Mouse (Mus musculus) layer of hippocampus, adult 18-20 months (tissue): ENCODE results near the gene Kdm2a. TPM values are rescaled to one million over a fixed set of nuclear protein-coding genes. Genes with fewer than 3 reads are reported as not detected.

Source experiments
- DNase-seq, 2 experiments: peaks; one replicate each; pipeline ENCODE4 v3.0.0; 2022; ENCODE audit warnings: low spot score in 2 of 2
- total RNA-seq, 2 experiments: library from RNA; stranded (reverse); gene quantifications; 2 replicates each; pipeline ENCODE4 v1.2.3; 2021

Gene Kdm2a
- total RNA-seq, 2 experiments from 2014 or later = 74.2 to 88.4 TPM

DNA sequence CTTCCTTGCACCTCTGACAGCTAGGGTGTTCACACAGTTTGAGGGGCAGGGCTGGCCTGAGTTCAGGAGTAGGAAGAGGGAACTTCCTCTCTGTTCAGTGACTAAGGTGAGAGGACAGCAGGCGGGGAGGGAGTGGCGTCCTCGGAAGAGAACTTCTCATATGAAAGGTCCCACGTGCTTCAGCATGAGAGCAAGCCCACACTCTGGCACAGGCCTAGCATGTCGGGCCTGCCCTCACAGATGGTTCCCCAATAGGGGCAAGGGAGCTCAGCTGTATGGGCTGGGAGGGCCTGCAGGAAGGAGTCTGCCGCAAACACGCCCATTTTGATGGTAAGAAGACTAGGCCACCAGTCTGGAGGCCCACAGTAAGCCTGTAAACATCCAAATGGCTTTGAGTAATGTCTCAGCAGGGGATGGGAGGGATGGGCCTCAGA is 97.8 kb downstream of the Kdm2a start:
- peak in 1 of 2 experiments; percentile 41 for DNase-seq

DNA sequence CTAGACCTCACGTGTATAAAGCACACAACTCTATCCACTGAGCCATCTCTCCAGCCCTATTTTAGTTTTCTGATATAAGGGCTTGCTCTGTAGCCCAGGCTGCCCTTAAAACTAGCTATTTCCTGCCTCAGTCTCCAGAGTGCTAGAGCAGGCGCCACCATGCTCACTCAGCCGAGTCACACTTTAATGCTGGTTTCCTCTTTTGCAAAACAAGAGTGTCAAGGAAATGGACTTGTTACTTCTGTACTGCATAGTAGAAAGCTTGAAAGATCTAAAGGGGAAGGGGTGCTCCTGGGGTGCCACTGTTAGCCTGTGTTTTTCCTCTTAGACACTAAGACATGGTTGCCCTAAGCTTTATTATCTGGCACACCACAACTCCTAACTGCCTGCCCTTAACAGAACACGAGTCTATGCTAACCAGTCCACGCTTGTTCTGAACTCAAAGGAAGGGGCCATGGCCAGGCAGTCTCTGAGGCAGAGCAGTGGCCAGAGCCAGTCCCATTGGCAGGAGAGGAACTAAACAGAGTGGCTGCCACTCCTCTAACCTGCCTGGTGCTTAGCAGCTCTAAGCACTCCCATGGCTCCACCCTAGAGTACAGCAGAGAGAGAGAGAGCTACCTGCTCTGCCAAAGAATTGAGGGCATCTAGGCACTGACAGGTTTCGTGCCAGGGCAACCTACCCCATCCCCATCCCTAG is 98.4 kb downstream of the Kdm2a start:
- no peak for DNase-seq

DNA sequence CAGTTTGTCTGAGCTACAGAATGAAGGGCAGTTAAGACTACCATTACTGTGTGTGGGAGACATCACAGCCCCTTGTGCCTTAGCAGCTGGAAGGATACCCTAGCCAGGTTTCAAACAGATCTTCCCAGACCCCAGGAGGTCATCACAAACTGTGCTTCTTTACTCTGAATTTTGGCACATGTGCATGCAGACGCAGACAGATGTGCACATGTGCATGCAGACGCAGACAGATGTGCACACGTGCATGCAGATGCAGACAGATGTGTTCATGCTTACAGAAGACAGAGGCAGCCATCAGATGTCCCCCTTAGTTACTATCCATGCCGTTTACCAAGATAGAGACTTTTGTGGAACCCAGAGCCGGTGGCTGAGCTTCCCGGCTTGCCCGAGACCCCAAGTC is 99.0 kb downstream of the Kdm2a start:
- DNase-seq = no peak

DNA sequence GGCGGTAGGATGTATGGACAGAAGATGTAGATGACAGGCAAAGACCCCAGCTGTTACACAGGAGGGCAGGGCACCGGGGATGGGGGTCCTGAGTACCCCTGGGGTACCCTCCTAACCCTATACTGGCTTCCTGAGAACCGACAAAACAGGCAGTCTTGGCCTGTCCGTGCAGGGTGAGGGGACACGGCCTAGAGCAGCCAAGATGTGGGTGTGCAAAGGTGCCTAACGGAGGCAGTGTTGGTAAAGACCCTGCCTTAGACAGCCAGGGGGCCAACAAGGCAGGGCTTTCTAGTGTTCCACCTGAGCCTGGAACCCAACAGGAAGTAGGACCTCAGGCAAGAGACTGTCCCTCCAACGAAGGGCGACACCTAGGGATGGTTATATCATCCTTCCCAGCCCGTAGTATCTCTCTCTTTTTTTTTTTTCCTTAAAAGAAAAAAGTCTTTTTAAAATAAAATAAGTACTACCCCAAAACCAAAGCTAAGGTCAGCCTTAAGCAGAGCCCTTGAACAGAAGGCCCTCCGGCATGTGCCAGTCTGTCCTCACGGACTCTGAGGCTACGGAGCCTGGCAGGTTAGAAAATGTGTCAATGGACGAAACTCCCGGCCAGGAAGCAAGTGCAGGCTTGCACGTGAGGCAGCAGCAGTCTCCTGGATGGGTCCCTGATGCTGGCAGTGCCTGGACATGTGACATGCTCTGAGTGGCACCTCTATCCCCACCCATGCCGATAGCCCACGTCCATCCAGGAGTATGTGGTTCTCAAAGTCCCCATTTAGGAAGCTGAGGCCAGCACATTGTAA is 99.6 kb downstream of the Kdm2a start:
- DNase-seq = no peak

DNA sequence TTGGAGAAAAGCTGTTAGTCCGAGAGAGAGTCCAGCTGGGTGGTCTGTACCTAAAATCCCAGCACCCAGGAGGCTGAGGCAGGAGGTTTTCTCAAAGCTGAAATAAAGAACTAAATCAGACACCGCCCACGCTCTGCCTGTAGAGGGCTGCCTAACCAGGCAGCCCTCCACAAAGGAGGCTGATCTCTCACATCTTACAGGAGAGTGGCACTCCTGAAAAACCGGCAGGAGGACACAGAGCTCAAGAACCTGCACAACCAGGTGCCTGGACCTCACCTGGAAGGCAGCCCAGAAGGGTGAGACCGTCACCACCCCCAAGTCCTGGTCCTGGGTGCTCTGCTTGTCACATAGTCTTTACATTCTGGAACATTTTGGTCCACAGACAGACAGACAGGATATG is 100.2 kb downstream of the Kdm2a start:
- no peak for DNase-seq

DNA sequence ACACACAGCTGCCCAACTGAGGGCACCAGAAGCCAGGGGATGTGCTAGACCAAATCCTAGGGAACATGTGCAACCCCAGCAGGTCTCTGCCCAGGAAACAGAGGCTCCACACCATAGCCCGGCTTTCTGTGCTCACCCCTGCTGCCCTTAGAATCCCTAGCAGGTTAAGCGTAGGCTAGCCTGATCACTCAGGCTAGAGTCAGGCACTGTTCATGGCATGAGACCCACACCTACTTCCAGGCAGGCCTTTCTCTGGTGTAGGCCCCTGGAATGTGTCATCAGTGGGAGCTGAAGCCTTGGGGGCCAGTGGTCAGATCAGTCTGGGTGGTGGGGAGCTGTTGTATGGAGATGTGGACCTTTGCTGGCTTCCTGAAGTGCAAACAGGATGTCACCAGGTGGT is 101.5 kb downstream of the Kdm2a start:
- DNase-seq = no peak

DNA sequence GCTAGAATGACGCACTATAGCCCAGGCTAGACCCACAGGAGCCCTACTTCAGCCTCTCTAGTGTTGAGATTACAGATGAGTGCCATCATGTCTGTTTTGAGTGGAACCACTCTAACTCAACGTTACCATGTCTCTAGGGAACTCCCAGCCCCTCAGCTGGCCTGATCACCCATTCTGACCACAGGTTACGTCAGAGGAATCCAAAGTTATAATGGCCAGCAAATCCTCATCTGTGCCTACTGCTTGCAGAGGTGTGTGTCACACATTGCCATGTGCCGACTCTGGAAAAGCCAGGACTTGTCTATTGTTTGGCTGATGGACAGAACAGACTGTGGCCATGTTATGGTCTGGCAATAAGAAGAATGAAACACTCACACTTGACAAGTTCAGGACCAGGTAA is 102.7 kb downstream of the Kdm2a start:
- no peak for DNase-seq

DNA sequence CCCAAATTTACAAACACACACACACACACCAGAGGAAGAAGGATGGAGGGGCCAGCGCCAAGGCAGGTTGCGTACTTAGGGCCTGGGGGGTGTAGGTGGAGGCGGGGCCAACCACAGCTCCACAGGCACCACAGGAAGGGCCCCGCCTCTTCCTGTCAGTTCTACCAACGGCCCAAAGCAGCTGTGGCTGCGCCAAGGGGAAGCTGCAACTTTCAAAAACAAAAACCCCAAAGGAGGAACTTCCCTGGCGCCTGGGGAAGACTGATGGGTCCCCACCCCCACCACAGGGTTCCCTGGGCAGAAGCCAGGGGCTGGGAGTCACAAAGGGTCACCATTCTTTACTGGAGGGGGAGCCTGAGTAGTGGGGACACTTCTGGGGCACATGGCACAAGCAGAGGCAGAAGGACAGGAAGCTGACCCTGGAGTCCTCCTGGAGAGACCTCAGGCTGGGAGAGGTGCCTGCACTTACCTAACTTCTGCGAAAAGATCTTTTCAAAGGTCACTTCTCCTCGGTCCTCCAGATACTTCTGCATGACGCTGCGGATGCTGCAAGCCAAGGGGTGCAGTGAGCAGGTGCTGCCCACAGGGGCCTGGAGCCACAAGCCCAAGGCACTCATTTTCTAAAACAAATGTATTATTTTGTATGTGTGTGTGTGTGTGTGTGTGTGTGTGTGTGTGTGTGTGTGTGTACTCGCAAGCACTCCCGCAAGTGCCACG is 103.5 kb downstream of the Kdm2a start:
- DNase-seq = no peak

DNA sequence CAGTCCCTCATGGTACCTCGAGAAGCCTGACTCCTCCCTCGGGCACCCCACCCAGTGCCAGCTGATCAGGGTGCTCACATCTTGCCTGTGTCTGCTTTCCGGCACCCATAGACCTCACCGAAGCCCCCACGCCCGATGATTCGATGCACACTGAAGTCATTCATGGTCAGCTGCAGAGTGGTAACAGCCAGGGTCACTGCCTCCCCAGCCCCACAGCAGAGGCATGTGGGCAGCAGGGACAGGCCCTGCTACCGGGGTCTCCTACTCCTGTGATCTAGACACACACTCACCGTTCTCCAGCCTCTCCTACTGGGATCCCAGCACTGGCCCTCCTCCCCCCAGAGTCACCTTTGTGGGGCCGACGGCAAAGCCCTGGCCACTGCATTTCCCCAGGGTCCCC is 106.9 kb downstream of the Kdm2a start:
- DNase-seq = no peak

DNA sequence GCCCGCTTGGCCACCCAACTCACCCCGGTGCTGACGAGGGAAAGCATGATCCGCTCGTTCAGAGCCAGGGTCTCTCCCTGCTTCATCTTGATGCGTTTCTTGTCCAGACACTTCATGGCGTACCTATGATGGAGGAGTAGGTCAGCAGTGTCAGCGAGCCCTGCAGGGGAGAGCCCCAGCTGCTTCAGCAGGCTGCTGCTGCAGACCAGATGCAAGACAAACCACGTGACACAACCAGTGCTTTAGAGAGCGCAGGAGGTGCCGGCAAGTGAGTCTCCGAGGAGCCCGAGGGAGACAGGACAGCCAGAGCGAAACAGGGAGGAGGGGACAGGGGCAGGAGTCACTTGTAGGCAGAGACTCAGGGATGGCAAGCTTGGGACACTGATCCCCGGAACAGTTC is 107.3 kb downstream of the Kdm2a start:
- DNase-seq = no peak

DNA sequence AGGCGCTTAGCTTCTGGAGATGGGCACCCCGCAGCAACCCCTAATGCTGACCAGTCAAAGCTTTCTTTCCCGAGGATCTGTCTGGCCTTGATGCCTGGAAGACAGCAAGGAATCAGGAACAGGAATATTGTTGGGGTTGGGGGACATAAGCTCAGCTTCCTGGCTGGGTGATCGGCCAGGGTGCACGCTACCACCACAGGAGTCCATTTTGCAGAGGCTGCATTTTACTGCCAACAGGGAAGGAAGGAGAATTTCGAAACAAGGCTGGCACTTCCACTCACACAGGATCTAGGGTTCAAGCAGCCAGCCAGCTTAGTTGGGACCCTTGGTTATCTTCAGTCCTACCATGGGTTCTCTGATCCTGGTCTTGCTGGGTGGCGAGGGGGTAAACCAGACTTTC is 114.4 kb downstream of the Kdm2a start:
- DNase-seq = no peak

DNA sequence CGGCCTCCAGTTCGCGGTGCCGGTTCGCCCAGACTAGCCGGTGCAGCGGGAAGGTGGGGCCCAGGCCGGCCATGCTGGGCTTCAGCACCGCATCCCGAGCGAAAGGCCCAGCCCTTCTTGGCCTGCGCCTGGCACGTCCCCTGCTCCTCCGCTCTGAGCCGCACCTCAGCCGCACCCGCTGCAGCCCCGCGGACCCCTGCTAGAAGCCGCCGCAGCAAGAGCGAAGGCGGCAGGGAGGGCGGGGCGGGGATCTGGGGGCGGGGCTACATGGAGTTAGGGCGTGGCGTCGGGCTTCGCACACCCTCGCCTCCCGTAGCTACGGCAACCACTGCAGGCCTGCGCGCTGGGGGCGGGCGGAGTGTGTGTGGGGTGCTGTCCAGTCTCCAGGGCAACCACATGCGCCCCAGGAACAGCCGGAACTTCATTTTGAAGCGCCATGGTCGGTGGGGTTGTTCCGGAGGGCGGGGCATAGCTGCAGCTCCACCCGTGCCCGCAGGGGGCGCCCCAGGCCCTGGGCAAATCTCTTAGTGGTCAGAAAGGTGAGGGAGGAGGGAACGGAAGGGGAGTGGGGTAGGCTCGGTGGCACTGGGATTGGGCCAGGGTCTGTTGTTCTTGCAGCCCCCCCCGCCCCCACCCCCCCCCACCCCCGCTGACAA is 115.1 kb downstream of the Kdm2a start, which contains the start of gene Ankrd13d:
Gene Ankrd13d, minus strand, starts transcription at position 240 of the 656 bp plus-strand sequence.
- peak; percentile 91 to 94 for DNase-seq

DNA sequence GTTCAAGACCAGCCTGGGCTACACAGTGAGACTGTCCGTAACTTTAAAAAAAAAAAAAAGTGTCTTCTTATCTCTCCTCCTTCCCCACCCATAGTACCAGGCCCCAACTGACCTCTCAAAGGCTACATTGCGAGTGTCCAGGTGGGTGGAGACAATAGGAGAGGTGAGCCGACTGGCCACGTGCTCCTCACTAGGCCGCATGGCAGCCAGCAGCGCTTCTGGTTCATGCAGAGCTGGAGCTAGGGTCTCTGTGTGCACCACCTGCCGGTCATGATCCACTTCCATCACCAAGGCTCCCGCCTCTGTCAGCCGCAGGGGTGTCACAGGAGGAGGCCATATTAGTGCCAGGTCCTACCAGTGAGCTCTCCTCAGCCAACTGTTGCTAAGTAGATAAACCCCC is 117.7 kb downstream of the Kdm2a start:
- DNase-seq = no peak

DNA sequence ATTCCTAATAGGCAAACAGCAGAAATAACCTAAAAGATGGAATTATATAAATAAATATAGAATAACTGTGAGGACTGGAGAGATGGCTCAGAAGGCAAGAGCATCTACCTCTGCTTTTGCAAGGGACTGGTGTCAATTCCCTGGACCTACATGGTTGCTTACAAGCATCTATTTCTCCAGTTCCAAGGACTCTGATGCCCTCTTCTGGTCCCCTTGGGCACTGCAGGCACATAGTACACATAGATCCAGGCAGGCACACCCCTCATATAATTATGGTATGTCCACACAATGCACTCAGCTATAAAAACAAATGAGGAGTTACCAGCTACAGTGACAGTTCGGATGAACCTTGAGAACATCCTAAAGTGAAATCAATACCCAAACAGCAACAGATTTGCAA is 118.6 kb downstream of the Kdm2a start:
- DNase-seq = no peak

DNA sequence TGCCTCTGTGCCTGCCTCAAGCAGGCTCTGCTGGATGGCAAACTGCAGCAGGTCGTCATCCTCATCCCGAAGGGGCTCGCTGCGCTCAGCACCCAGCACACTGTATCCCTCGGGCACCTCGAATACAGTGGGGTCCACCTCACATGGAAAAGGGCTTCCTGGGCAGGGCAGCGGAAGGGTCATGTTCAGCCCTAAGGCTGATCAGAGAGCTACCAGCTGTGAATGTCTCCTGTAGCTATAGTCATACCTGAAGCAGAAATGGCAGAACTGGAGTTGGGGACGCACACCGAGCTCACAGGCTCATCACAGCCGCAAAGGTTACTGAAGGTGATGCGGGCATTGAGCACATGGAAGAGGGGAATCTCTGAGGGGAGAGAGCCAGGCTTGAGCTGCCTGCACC is 127.1 kb downstream of the Kdm2a start:
- no peak for DNase-seq

DNA sequence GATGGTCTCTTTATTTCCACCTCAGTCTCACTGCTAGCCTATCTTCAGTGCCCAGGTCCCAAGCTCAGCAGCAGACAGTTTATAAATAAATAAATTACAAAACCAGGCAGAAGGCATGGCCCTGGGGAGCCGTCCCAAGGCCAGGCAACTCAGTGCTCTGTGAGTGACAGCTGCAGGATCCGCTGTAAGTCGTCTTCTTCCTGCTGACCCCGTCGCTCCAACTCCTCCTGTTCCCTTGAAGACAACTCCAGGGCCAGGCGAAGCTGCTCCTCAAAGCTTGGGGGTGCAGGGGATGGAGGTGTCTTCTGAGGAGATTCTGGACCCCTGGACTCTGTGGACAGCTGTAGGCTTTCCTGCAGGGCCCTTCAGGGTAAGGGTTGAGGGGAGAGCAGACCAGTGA is 127.9 kb downstream of the Kdm2a start:
- no peak for DNase-seq

DNA sequence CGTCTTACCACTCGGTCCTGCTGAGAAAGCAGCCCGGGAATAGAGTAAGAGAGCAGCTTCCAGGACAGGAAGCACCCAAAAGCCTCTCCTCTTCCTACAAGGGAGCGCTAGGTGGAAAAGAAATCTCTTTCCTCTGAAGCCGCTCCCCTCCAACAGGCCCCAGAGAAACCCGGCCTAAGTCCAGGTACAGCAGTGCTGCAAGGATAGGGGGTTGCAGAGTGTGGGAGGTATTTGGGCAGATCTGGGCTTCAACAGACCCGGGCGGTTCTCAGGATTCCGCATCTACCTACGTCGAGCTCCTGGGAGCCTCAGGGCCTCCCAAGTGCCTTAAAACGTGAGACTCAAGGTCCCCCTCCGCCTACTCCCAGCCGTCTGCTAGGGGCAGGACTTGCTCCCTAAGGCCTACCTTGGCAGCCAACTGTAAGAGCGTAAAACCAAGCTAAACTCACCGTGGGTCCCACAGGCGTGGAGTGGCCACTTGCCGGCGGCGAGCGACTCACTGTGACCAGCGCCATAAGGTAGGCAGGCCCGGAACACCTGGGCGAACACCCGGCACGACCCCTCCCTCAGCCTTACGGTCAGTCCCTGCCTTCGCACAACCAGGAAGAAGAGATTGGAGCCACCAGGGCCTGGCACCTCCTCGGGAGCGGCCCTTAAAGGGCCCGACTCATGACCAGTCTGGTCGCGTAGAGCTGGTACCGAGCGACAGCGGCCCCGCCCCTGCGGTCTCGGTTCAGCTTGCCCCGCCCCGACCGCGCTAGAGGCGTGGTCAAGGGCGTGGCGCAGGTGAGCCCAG is 129.3 kb downstream of the Kdm2a start, which contains the start of gene Ssh3:
Gene Ssh3, minus strand, starts transcription at position 615 of the 796 bp plus-strand sequence.
- peak; percentile 57 to 73 for DNase-seq

DNA sequence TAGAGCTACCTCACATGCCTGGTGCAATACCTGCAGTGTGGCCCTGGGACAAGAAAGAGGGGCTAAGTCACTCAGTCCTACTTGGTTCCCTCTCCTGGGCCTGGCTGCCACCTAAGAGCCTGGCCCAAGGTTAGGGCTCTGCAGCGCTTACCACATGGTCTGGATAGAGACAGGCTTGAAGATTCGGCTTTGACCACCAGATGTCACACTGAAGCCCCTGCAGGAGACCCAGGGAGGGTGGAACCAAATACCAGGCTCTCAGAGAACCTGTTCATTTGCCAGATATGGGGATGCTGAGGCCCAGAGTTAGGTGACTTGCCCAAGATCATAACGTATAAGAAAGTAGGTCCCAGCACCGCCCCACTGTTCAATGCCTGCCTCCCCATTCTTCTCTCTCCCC is 132.1 kb downstream of the Kdm2a start:
- DNase-seq = no peak
